Comparison of ENCODE assay signal across 1 mouse cellular context in genomic region chr11:113638680-113639079, GRCm38 (mm10).
A peak's percentile ranks its signal among the peaks of the same experiment; 100 is the strongest.
TF ChIP-seq lines count a peak whose summit lies in the region.

No protein-coding gene starts in this region.

TF ChIP-seq in CH12.LX, 34 proteins besides CTCF, POLR2A, EP300 and RAD21:
- no peak for TF ChIP-seq ZMIZ1 (IDR thresholded peaks at IDR 0.05; ENCODE audit: low read depth, low read length)
- no peak for TF ChIP-seq NELFE (IDR thresholded peaks at IDR 0.05; ENCODE audit: low read depth, low read length)
- peak; percentile 49; the same call in 1 of the 2 replicates for TF ChIP-seq JUN (IDR thresholded peaks at IDR 0.05; ENCODE audit: insufficient read depth, low read depth, low read length)
- peak; percentile 53 for TF ChIP-seq JUND (conservative IDR thresholded peaks at IDR 0.05; ENCODE audit: low read depth, low read length)
- peak; percentile 39; the same call in 1 of the 2 replicates for TF ChIP-seq IRF4 (IDR thresholded peaks at IDR 0.05; ENCODE audit: low read depth, low read length)
TF ChIP-seq in CH12.LX: peak in this region for 3.
